Mouse (Mus musculus): ENCODE results near the gene Mical3. TPM values are rescaled to one million over a fixed set of nuclear protein-coding genes. Genes with fewer than 3 reads are reported as not detected.

The Mical3 gene
- polyA plus RNA-seq, 1 experiment: 48.7 TPM

DNA sequence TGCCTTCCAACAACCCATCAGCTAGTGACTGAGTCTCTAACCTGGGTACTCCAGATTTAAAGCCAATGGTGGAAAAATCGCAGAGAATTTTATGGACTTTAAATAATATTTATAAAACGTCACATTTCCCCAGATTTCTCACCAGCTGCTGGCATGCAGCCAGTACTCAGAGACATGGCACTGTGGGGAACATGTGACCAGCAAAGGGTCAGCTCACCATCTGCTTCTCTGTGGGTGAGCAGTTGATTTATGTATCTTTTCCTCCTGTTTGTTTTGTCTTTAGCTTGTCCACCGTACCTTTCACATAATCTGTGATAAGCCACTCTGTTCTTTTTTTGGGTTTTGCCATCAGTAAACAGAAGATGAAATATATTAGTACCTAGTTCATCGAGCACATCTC lies 125.8 kb downstream of the Mical3 start:
- no peak for TF ChIP-seq GATA1 (IDR thresholded peaks at IDR 0.05; ENCODE audit: low read length)

- no peak for TF ChIP-seq GATA1 (IDR thresholded peaks at IDR 0.05; ENCODE audit: low read length)
These were observed 127.8 kb downstream of the Mical3 start for GRCm38 (mm10) chr6:121002952-121003351.

DNA sequence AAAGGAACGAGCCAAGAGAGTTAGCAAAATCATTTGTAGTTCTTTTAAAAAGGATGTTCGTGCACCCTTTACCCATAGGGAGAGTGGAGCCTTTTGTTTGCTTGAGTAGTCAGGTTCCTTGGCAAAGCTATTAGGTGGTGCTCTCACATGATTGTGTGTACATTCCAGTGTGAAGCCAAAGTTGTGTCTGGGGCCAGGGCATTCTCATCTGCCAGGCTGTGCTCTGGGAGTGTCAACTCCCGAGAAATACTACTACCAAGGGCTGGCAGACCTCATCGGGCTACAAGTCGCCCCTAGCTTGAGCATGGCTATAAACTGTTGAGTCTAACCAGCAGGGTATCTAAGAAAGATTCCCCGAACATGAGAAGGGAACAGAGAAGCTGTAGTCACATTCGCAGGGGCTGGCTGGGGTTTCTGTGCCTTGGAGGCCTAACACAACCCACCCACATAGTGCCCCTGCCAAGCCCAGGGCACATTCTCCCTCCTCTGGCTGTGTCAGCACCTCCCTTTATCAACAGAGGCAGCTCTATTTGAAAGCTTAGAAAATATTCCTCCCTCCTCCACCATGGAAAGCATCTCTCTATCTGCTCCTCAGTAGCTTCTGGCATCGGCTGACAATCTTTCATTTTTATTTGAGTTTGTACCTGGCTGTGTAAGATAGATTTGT lies 130.8 kb downstream of the Mical3 start:
- no peak for TF ChIP-seq GATA1 (IDR thresholded peaks at IDR 0.05; ENCODE audit: low read length)

DNA sequence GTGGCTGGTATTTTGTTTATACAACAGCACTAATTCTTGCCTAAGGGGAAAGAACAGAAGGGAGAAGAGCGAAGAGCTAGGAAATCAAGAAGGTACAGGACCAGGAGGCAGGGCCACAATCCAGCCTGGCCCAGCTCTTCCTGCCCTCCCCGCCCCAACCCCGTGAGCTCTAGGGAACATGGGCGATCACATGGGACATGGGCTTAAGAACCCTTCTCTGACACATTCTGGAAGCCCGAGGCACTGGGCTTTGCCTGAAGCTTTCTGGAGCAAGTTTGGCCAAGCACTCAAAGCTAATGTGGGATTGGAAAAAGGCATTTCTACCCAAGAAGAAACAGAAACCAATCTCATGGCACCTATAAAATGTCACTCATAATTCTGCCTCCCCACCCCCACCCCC lies 131.7 kb downstream of the Mical3 start:
- no peak for TF ChIP-seq GATA1 (IDR thresholded peaks at IDR 0.05; ENCODE audit: low read length)

DNA sequence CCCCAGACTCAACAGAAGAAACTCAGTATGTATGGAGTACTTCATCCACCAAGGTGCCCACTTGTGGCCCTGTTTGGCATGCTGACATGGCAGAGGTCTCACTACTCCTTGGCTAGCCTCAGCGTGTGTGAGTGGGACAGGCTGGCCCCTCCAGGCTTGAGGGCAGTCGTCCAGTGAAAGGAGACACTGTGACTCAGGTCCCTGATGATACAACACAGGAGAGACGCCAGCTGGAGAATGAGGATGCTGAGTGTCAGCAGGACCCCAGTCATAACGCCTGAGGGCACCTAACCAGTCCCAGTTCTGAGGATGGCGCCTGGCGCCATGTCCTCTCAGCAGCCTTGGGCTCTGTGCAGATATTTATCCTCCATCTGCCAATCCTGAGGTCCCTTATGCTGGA lies 134.2 kb downstream of the Mical3 start:
- TF ChIP-seq GATA1 (IDR thresholded peaks at IDR 0.05; ENCODE audit: low read length): no peak

GRCm38 (mm10) chr6:120995541-120995940 lies 135.3 kb downstream of the Mical3 start:
- TF ChIP-seq GATA1 (IDR thresholded peaks at IDR 0.05; ENCODE audit: low read length): no peak

DNA sequence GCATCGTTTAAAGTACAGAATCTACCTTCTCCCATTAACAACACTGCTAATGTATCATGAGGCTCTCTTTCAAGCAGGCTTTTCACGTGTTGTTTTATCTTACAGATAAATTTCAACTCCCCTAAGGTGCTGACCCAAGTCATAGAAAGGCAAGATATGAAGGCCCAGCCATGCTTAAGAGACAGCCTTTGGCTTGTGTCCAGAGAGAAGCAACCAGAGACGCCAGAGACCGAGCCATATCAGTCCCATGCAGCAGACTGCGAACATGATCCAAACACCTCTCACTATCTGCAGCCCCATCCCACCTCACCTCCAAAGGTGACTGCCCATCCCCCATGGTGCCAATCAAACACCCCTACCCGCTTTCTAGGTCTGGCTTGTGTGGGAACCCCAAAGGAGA lies 138.9 kb downstream of the Mical3 start:
- TF ChIP-seq GATA1 (IDR thresholded peaks at IDR 0.05; ENCODE audit: low read length): no peak

- TF ChIP-seq GATA1 (IDR thresholded peaks at IDR 0.05; ENCODE audit: low read length): no peak
These were observed 143.2 kb downstream of the Mical3 start for GRCm38 (mm10) chr6:120987571-120988084.

DNA sequence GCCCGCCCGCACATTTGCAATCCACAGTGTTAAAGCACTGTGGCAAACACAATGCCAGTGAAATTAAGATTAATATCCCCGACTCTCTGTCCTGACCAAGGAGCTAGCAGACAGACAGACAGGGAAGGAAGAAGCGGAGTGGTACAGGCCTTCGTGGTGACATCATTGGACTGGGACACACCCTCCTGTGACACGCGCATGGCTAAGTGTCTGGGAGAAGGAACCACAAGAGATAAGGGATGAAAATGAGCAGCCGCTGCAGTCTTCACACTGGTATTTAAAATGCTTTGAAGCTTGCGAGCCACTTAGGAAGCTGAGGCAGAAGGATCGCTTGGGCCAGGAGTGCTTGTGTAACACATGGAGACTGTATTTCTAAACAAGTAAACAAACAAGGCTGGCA lies 143.6 kb downstream of the Mical3 start:
- TF ChIP-seq GATA1 (IDR thresholded peaks at IDR 0.05; ENCODE audit: low read length): no peak

- TF ChIP-seq GATA1 (IDR thresholded peaks at IDR 0.05; ENCODE audit: low read length): no peak
These were observed 144.6 kb downstream of the Mical3 start for GRCm38 (mm10) chr6:120986172-120986571.

- TF ChIP-seq GATA1 (IDR thresholded peaks at IDR 0.05; ENCODE audit: low read length): no peak
These were observed 148.5 kb downstream of the Mical3 start for GRCm38 (mm10) chr6:120982314-120982713.

- TF ChIP-seq GATA1 (IDR thresholded peaks at IDR 0.05; ENCODE audit: low read length): no peak
These were observed 149.3 kb downstream of the Mical3 start for GRCm38 (mm10) chr6:120981537-120981936.

- TF ChIP-seq GATA1 (IDR thresholded peaks at IDR 0.05; ENCODE audit: low read length): no peak
These were observed 152.7 kb downstream of the Mical3 start for GRCm38 (mm10) chr6:120978019-120978621.

GRCm38 (mm10) chr6:120976991-120977390 lies 153.8 kb downstream of the Mical3 start:
- no peak for TF ChIP-seq GATA1 (IDR thresholded peaks at IDR 0.05; ENCODE audit: low read length)

- no peak for TF ChIP-seq GATA1 (IDR thresholded peaks at IDR 0.05; ENCODE audit: low read length)
These were observed 154.7 kb downstream of the Mical3 start for GRCm38 (mm10) chr6:120976097-120976496.

DNA sequence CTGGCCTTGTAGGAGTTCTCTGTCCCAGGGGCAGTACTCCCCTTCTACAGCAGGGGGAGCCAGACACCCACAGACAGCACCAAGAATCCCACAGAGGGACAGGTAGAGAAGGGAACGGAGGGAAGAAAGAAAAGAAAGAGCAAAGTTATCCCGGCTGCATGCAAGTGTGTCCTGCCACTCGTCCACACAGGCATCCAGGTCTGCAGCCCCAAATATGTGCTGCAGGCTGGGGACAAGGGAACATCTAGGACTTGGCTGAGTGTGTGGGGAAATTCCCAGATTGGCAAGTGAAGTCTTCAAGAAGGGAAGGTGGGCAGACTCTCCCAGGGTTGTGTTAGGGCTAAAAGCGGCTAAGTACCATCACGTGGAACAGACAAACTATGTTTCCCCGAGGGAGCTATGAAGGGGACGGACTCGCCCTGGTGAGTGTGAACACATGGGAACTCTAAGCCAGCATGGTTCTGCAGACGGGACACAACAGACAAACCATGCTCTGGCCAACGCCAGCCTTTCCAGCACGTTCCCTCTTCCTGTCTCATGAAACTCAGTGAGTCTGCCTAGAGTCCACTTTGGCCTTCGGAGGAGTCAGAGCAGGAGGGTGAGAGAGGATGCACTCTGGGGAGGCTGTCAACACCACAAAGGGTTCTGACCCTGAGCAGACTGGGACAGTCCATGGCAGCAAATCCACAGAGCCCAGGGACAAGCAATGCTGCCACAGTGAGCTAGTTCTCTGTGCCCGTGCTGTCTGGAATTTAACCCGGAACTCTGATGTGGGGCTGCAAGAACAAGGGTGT lies 158.8 kb downstream of the Mical3 start:
- no peak for TF ChIP-seq GATA1 (IDR thresholded peaks at IDR 0.05; ENCODE audit: low read length)

All from G1E-ER4 (cell line).